In the genomic region with DNA sequence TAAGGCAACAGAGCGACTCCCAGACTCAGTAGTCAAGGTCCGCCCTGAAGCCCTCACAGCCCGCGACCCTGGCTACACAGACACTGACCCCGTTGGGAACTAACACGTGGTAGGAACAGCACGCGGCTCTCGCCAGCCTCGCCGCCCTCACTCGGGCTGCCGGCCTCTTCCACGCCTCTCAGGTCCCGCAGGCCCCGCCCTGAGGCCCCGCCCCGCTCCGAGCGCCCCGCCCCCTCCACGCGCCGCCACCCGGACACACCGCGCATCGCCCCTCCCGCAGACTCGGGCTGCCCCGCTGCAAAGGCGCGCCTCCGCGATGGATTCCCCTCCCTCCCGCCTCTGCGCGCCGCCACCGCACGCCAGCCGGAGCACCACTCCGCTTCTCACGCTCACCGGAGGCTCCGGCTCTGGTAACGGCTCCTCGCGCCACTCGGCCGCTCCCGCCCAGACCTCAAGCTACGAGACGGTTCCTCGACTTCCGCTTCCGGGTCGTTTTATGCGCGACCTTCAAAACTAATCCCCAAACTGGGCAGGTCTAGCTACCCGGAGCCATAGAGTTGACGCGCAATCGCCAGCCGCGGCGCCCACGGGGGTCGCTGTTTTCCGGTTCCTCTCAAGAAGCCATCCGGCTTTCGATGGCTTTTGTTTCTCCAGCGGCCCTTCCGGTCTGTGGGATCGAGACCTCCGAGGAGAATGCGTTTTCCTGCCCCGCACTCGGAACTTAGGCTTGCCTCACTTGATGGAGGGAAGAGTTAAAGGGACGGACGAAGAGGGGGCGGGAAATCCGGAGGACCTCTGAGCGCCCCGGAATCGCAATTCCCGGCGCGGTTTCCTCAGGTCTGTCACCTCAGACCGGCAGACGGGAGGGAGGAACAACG, we compare ENCODE assay signal across 8 mouse cellular contexts. TPM values are rescaled to one million over a fixed set of nuclear protein-coding genes. Genes with fewer than 3 reads are reported as not detected.
DNase-seq lines count a peak whose midpoint lies in the region; ATAC-seq lines count a peak whose summit lies in the region.

A gene (plus strand): TSS at position 567 of the 878 bp plus-strand sequence.

- peak within 1 kb of the TSS; percentile 95 for H3K9ac ChIP-seq in heart, embryonic 14.5 days (ENCODE audit: low read length)
- peak within 1 kb of the TSS; percentile 95 for H3K9ac ChIP-seq in liver, embryonic 13.5 days
- H3K9ac ChIP-seq in stomach, embryonic 16.5 days (ENCODE audit: low read length), result peak within 1 kb of the TSS; percentile 90

- peaks cover 9 to 20% of the 10 kb centered on the region in 2 experiments for H3K4me1 ChIP-seq in heart, embryonic 14.5 days (ENCODE audit: control insufficient read depth in 2 of 2, insufficient read depth in 2 of 2, low read length in 2 of 2)
- peaks cover 38% of the 10 kb centered on the region for H3K4me1 ChIP-seq in liver, embryonic 13.5 days (replicated peaks)
- H3K4me1 ChIP-seq in stomach, embryonic 16.5 days (ENCODE audit: control insufficient read depth, insufficient read depth, low read length), result peaks cover 16% of the 10 kb centered on the region

- H3K27ac ChIP-seq in heart, embryonic 14.5 days (replicated peaks in 1 of 2; ENCODE audit: control insufficient read depth in 1 of 2, insufficient read depth in 1 of 2, low read depth in 2 of 2, low read length in 2 of 2), result peak within 1 kb of the TSS; percentile 97
- peak within 1 kb of the TSS; percentile 91 for H3K27ac ChIP-seq in liver, embryonic 13.5 days
- peak within 1 kb of the TSS; percentile 96 for H3K27ac ChIP-seq in stomach, embryonic 16.5 days (ENCODE audit: low read length)

- H3K4me3 ChIP-seq in heart, embryonic 14.5 days (ENCODE audit: control insufficient read depth in 1 of 2, insufficient read depth in 1 of 2, low read depth in 1 of 2, low read length in 2 of 2), result peak within 1 kb of the TSS; percentile 64 to 98
- peak within 1 kb of the TSS; percentile 98 for H3K4me3 ChIP-seq in liver, embryonic 13.5 days (replicated peaks)
- peak within 1 kb of the TSS; percentile 70 for H3K4me3 ChIP-seq in stomach, embryonic 16.5 days (replicated peaks; ENCODE audit: low read length)

- peak within 1 kb of the TSS; percentile 95 for H3K4me2 ChIP-seq in heart, embryonic 14.5 days (ENCODE audit: low read length)
- H3K4me2 ChIP-seq in liver, embryonic 13.5 days, result peak within 1 kb of the TSS; percentile 90
- peak within 1 kb of the TSS; percentile 80 for H3K4me2 ChIP-seq in stomach, embryonic 16.5 days (ENCODE audit: low read depth, low read length)

- peak; percentile 95 for DNase-seq in c-Kit-negative CD71-positive TER-119-positive erythroid progenitor cells, embryonic 14.5 days (ENCODE audit: low read depth, low spot score)
- DNase-seq in fibroblast of lung, adult 2 months (ENCODE audit: low read depth), result peak; percentile 84
- peak; percentile 97 for DNase-seq in kidney, postnatal 14 days
- DNase-seq in liver, embryonic 13.5 days, result peak; percentile 88
- peak; percentile 99 for DNase-seq in neural tube, embryonic 10.5 days (ENCODE audit: extremely low spot score, low spot score)

- no peaks in the 10 kb centered on the region for H3K9me3 ChIP-seq in heart, embryonic 14.5 days (ENCODE audit: control insufficient read depth, low read length)
- no peaks in the 10 kb centered on the region for H3K9me3 ChIP-seq in liver, embryonic 13.5 days (replicated peaks)
- H3K9me3 ChIP-seq in stomach, embryonic 16.5 days (replicated peaks; ENCODE audit: control insufficient read depth, low read length), result no peaks in the 10 kb centered on the region

- peak; percentile 88 for ATAC-seq in CD4-positive, CD25-positive, alpha-beta regulatory T cell, adult 4 months
- peak; percentile 90 for ATAC-seq in heart, embryonic 14.5 days (ENCODE audit: insufficient number of reproducible peaks, insufficient read depth, low FRiP score, low read depth)
- peak; percentile 93 for ATAC-seq in liver, embryonic 13.5 days (ENCODE audit: low read depth)
- peak; percentile 95 for ATAC-seq in stomach, embryonic 16.5 days (ENCODE audit: insufficient read depth, low FRiP score)

- H3K36me3 ChIP-seq in heart, embryonic 14.5 days (ENCODE audit: control insufficient read depth, insufficient read depth, low read length), result peaks cover 56% of the 10 kb centered on the region
- peaks cover 57% of the 10 kb centered on the region for H3K36me3 ChIP-seq in liver, embryonic 13.5 days
- H3K36me3 ChIP-seq in stomach, embryonic 16.5 days (ENCODE audit: control insufficient read depth, insufficient read depth, low read length), result peaks cover 7% of the 10 kb centered on the region

- under 1% methylated on average over 89 of the region's 92 CpGs for WGBS in heart, embryonic 14.5 days
- WGBS in liver, embryonic 13.5 days (ENCODE audit: insufficient replicate concordance), result under 1% methylated on average over 84 of the region's 92 CpGs
- under 1% methylated on average over 91 of the region's 92 CpGs for WGBS in stomach, embryonic 16.5 days

- no peaks in the 10 kb centered on the region for H3K27me3 ChIP-seq in heart, embryonic 14.5 days (ENCODE audit: control insufficient read depth, insufficient read depth, low read length)
- H3K27me3 ChIP-seq in liver, embryonic 13.5 days, result no peaks in the 10 kb centered on the region
- H3K27me3 ChIP-seq in stomach, embryonic 16.5 days (ENCODE audit: control insufficient read depth, insufficient read depth, low read length), result no peaks in the 10 kb centered on the region

RNA-seq across cellular contexts. Expression of the gene that starts here (rescaled TPM):
- polyA plus RNA-seq in CD4-positive, CD25-positive, alpha-beta regulatory T cell, adult 4 months (2017; shearing (Covaris generic)), result 10 to 100 TPM; 46.1 to 57.1 TPM
- 37.4 and 42.1 TPM in 2 replicates for polyA plus RNA-seq in heart, embryonic 14.5 days (2014; fragmentation: Nextera tagmentation; extraction: Ambion mirVana)
- 39.6 and 42.6 TPM in 2 replicates for polyA plus RNA-seq in liver, embryonic 13.5 days (2015; fragmentation: Nextera tagmentation; extraction: Ambion mirVana)
- 45.8 and 52.1 TPM in 2 replicates for polyA plus RNA-seq in stomach, embryonic 16.5 days (2015; fragmentation: Nextera tagmentation; extraction: Ambion mirVana)

Comparison
In these comparisons a context has a peak if more than half of its experiments do, and no peak if none do; other contexts are left out.
1. Peak in every context shown above with its lines: DNase-seq, ATAC-seq, H3K4me3 ChIP-seq and H3K27ac ChIP-seq.